Mouse (Mus musculus) right cerebral cortex, adult 2 months (tissue): ENCODE measurements around the gene Foxs1.

Experiments used
- DNase-seq, 2 experiments: peaks; one replicate each; pipeline ENCODE4 v3.0.0; 2021 to 2022; ENCODE audit warnings: low spot score in 2 of 2

Foxs1 gene

DNA sequence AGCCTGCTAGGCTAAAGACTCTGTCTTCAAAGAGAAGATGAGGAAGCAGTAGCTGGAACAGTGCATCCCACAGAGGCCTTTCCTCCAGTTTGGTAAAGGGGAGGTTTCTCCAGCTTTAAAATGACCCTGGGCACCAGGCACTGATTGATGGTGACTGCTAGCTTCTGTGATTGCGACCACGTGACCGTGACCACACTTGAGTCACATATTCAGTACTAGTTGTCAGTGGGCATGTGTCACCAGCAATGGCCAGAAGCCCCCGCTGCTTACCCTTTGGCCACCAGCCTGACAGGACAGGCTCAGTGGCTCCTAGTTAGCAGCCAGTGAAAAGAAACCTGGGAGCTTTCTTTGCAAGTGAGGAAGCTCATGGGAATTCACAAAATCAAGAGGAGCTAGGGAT is 29.4 kb downstream of the Foxs1 start:
- DNase-seq: no peak

DNA sequence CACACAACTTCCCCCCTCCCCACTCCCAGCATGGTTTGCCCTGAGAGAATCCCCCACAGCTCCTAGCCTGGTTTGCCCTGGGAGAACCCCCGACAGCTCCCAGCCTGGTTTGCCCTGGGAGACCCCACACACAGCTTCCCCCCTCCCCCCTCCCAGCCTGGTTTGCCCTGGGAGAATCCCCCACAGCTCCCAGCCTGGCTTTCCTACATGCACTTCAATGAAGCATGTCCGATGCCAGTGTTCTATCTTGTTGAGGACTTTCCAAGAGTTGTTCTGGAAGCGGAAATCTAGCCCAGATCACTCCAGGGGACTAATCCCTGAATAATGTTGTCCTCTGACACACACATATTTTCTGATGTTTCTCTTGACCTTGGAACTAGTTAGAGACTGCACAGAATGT is 30.4 kb downstream of the Foxs1 start:
- no peak for DNase-seq

DNA sequence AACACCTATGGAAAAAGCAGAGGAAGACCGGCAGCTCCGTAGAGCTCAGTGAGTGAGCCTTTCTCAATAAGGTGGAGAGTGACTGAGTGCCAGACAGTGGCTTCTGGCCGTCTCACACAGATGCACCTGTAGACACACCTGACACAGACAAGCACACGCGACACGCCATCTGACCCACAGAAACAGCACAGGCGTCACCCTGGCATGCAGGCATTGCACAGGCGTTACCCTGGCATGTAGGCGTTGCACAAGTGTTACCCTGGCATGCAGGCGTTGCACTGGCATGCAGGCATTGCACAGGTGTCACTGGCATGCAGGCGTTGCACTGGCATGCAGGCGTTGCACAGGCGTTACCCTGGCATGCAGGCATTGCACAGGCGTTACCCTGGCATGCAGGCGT is 31.7 kb downstream of the Foxs1 start:
- DNase-seq: no peak

DNA sequence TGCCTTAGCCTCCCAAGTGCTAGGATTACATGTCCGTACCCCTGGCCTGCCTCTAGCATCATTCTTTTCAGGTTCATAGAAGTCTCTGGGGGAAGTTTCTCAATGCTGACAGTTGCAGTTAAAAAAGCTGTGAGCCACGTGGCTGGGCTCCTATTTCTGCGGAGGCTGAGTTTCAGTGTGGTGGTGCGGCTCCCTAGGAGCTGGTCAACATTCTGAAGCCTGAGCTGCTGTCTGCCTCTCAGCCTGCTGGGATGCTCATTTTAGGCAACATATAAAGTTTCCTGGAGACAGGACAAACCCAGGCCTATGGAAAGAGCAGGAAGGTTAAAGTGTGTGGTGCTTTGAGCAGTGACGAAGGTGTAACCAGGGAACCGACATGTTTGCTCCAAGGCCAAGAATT is 34.0 kb downstream of the Foxs1 start:
- peak in 1 of 2 experiments; percentile 23 for DNase-seq

DNA sequence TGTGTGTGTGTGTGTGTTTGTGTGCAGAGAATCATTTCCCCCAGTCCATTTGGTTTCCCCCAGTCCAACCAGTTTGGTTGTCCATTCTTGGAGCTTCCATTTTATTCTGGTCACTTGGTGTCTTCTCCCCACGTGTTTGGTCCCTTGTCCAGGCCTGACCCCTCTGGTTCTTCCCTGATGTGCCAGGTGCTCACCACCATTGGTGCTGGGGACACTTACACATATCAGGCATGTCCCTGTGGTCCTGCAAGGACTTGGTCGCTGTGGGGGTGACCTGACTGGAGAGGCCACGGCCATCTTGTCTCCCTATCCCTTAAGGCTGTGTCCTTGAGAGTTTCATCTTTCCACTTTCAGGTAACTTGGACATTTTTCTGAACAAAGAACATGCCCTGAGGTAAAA is 36.1 kb downstream of the Foxs1 start:
- DNase-seq: no peak

DNA sequence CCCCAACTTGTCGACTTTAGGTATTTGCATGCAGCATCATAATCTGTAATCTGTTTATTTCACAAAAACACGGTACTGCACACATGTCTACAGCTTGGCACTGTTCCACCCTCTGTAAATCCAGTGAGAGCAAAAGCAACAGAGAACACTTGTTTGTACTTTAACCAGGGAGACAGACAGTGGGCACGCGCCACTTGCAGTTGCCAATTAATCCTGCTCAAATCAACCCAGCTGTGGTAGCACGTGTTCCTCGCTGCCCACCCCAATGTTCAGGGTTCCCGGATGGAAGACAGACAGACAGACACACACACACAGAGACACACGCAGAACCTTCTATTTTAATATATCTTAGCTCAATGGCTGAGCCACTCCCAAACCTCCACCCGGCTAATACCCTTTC is 37.2 kb downstream of the Foxs1 start:
- no peak for DNase-seq

DNA sequence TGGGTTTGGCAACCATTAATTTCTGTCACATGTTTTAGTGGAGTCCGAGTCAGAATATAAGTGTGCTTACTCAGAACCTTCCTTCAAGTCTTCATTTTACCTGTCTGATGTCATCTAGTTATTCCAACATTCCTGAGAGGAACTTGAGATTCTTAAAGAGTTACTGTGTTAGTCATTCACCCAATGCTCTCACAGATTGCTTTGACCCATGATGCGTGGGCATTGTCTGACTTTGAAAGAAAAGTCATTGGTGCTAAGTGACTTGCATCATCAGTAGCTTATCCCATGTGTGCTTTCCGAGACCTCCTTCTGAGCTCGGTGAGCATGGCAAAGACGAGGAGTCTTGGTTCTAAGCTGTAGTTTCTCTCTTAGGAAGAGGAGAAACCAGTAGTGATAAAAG is 44.2 kb downstream of the Foxs1 start:
- DNase-seq: no peak

DNA sequence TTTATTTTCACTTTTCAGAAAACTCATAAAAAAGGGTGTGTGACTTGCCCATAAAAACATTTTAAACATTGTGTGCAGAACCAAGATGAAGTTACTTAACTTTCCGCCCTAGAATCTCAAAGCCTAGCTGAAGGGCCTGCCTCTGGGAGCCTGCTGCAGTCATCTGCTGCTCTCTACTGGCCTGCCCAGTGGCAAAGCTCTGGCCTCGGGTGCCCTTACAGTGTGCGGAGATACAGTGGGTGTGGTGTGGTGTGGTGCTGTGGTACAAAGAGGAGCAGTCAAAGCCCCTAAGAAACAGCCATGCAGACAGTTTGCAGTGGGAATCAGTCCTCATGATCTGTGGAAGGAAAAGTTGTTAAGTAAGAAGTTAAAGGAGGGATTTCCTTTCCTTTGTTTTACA is 45.8 kb downstream of the Foxs1 start:
- DNase-seq: no peak

DNA sequence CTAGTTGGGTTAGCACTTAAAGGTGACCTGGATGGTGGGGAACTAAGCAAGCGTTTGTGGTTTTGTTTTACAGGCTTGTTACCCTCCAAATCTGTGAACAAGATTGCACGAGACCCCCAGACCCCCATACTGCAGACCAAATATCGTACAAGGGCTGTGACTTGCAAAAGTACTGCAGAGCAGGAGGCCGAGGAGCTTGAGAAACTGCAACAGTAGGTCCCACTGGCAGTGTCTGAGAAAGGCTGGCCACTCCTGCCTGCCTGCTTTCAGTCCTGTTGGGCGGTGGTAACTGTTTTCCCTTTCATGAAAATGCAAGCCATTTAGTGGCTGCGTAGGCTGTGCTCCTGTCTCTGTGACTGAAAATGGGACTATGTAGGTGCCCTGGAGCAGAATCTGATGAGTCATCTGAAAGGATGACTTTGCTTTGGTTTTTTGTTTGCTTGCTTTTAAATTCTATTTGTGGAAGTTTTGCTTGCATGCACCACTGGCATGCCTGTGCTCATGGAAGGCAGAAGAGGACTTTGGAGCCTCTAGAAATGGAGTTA is 48.8 kb downstream of the Foxs1 start:
- peak; percentile 54 to 62 for DNase-seq
